Mouse (Mus musculus): Measurements from ENCODE around the gene Mark3. TPM values are rescaled to one million over a fixed set of nuclear protein-coding genes. Genes with fewer than 3 reads are reported as not detected.

The Mark3 gene
- polyA plus RNA-seq, 1 experiment from 2014 or later, result 70.5 TPM

DNA sequence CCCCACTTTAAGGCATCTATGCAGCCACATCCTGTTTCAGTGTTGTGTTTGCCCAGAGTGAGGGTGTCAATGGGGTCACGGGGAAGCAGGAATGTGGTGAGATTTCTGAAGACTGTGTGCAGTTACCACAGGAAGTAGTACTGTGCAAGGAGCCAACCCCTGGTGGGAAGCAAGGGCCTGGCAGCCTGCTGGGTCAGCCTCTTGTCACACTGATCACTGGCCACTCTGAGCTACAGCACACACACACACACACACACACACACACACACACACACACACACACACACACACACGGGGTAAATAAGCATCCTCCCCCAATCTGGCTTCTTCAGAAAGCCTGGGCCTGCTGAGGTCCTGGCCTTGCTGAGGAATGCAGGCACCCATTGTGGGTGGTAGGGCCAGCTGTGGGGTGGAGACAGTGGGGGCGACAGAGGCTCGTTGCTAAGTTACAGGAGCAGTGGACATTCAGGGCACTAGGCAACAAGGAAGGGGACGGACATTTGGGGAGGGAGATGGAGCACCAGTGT, 117.1 kb downstream of the Mark3 start:
- ATAC-seq (replicated peaks; ENCODE audit: insufficient number of reproducible peaks, low FRiP score, low TSS enrichment, low read depth), result no peak
- H3K9me3 ChIP-seq (replicated peaks; ENCODE audit: control insufficient read depth, low read length), result no peaks in the 10 kb centered on the region
- no peaks in the 10 kb centered on the region for H3K27me3 ChIP-seq (ENCODE audit: control insufficient read depth, insufficient read depth, low read length)
- peak overlapping the region; percentile 35; the same call in 1 of the 2 replicates for H3K27ac ChIP-seq (replicated peaks; ENCODE audit: low read depth, low read length)
- no peaks in the 10 kb centered on the region for H3K36me3 ChIP-seq (replicated peaks; ENCODE audit: control insufficient read depth, insufficient read depth, low read depth, low read length)
- H3K4me1 ChIP-seq (ENCODE audit: control insufficient read depth, insufficient read depth, low read length), result peaks cover 18% of the 10 kb centered on the region
- 18% methylated on average over 5 of the region's 5 CpGs for WGBS
- peak overlapping the region; percentile 4 for H3K9ac ChIP-seq (replicated peaks; ENCODE audit: low read length)
- no peak for DNase-seq (ENCODE audit: low spot score)
- no peak overlapping the region for H3K4me3 ChIP-seq (ENCODE audit: low read depth, low read length)
- no peak overlapping the region for H3K4me2 ChIP-seq (ENCODE audit: low read depth, low read length)

DNA sequence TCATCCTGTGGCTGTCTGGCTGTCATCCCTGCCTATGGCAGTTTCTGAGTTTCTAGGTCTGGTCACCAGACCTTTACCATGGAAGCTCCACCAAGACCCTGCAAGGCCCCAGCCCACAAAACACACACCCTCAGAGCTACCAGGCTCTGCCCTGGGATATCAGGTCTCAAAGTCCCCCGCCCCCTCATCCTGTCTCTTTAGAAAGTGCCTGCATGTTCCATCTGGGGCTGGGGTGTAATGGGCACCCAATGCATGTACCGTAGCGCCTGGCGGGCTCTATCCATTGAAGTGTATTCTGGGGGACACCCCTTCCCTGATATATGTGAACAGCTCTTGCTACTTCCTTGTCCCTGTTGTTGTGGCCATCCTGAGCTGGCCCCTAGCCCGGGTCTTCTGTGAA, 118.6 kb downstream of the Mark3 start:
- Histone ChIP-seq H3K9ac (replicated peaks; ENCODE audit: low read length) (no peak overlapping the region), H3K27ac (replicated peaks; ENCODE audit: low read depth, low read length) (peak overlapping the region; percentile 61; the same call in 1 of the 2 replicates), H3K27me3 (ENCODE audit: control insufficient read depth, insufficient read depth, low read length) (no peaks in the 10 kb centered on the region), H3K9me3 (replicated peaks; ENCODE audit: control insufficient read depth, low read length) (no peaks in the 10 kb centered on the region), H3K36me3 (replicated peaks; ENCODE audit: control insufficient read depth, insufficient read depth, low read depth, low read length) (no peaks in the 10 kb centered on the region), H3K4me3 (ENCODE audit: low read depth, low read length) (no peak overlapping the region), H3K4me1 (ENCODE audit: control insufficient read depth, insufficient read depth, low read length) (peaks cover 18% of the 10 kb centered on the region), H3K4me2 (ENCODE audit: low read depth, low read length) (no peak overlapping the region)
- WGBS, result 74% methylated on average over 5 of the region's 5 CpGs
- ATAC-seq (replicated peaks; ENCODE audit: insufficient number of reproducible peaks, low FRiP score, low TSS enrichment, low read depth), result no peak
- DNase-seq (ENCODE audit: low spot score), result no peak

DNA sequence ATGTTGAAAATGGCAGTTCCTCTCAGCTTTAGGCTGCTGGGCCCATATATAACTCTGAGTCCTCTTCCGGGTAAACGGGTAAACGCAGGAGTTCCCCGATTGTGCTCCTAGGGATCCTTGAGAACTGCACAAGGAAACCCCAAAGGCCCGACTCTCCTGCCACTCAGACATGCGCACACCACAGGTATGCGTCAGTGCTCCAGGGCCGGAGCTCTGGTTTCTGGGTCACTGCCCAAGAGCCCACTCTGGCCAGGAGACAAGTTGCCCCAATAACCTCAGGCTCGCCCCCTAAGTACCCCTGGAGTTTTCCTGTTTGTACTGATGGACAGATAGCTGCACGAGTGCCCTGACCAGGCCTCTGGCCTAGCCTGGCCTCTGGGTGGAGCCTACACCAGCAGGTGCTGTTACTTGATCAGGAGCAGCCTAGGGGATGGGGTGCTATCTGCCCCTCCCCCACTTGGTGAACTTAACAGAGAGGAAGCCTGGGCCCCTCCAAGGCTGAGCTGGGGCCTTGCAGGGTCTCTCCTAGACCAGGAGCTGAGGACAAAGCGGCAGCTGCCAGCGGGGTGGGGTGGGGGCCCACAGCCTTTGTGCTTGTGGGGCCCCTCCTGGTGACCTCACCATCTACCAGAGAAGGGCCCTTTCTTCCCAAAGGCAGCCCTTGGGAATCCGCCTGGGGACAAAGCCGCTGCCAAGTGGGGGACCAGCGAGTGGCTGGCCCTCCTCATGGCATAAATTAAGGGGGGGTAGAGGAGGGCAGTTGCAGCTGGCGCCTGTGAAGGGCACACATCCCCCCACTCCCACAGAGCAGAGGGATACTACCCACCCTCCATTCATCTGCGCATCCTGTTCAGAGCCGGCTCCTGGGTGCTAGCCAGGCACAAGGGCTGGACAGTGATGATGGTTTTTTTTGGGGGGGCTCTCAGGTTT, 119.3 kb downstream of the Mark3 start:
- peak; percentile 87 for ATAC-seq (replicated peaks; ENCODE audit: insufficient number of reproducible peaks, low FRiP score, low TSS enrichment, low read depth)
- Histone ChIP-seq H3K4me2 (ENCODE audit: low read depth, low read length) (peak overlapping the region; percentile 22), H3K9me3 (replicated peaks; ENCODE audit: control insufficient read depth, low read length) (no peaks in the 10 kb centered on the region), H3K27me3 (ENCODE audit: control insufficient read depth, insufficient read depth, low read length) (no peaks in the 10 kb centered on the region), H3K4me1 (ENCODE audit: control insufficient read depth, insufficient read depth, low read length) (peaks cover 18% of the 10 kb centered on the region), H3K36me3 (replicated peaks; ENCODE audit: control insufficient read depth, insufficient read depth, low read depth, low read length) (no peaks in the 10 kb centered on the region), H3K27ac (replicated peaks; ENCODE audit: low read depth, low read length) (peak overlapping the region; percentile 75), H3K4me3 (ENCODE audit: low read depth, low read length) (no peak overlapping the region), H3K9ac (replicated peaks; ENCODE audit: low read length) (peak overlapping the region; percentile 35)
- WGBS, result 26% methylated on average over 18 of the region's 18 CpGs
- DNase-seq (ENCODE audit: low spot score), result peak; percentile 65

DNA sequence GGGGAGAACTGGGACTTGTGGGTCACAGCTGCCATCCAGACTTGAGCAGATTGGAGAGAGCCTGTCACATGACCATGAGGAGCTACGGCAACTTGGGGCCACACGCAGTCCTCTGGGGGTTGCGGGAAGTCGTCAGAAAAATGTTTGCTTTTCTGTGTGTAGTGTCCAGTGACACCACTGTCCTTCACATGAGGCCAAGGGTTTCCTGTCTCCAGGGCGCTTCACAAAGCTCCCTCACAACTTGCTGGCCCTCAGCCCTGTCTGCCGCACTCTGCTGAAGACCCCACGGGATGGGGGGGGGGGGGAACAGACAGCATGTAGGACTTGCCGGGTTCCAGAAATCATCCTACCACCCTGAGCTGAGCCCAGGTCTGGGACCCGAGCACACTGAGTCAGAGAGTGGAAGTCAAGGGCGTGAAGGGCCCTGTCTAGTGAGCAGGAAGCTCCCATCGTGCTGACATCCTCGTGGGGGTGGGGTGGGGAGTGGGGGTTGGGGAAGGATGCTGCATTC, 120.0 kb downstream of the Mark3 start:
- WGBS, result 5% methylated on average over 12 of the region's 12 CpGs
- Histone ChIP-seq H3K4me2 (ENCODE audit: low read depth, low read length) (peak overlapping the region; percentile 22; the same call in 1 of the 2 replicates), H3K9me3 (replicated peaks; ENCODE audit: control insufficient read depth, low read length) (no peaks in the 10 kb centered on the region), H3K27ac (replicated peaks; ENCODE audit: low read depth, low read length) (peak overlapping the region; percentile 75), H3K27me3 (ENCODE audit: control insufficient read depth, insufficient read depth, low read length) (no peaks in the 10 kb centered on the region), H3K36me3 (replicated peaks; ENCODE audit: control insufficient read depth, insufficient read depth, low read depth, low read length) (no peaks in the 10 kb centered on the region), H3K4me1 (ENCODE audit: control insufficient read depth, insufficient read depth, low read length) (peaks cover 18% of the 10 kb centered on the region), H3K9ac (replicated peaks; ENCODE audit: low read length) (peak overlapping the region; percentile 35), H3K4me3 (ENCODE audit: low read depth, low read length) (no peak overlapping the region)
- peak; percentile 47 for DNase-seq (ENCODE audit: low spot score)
- peak; percentile 15 for ATAC-seq (replicated peaks; ENCODE audit: insufficient number of reproducible peaks, low FRiP score, low TSS enrichment, low read depth)

DNA sequence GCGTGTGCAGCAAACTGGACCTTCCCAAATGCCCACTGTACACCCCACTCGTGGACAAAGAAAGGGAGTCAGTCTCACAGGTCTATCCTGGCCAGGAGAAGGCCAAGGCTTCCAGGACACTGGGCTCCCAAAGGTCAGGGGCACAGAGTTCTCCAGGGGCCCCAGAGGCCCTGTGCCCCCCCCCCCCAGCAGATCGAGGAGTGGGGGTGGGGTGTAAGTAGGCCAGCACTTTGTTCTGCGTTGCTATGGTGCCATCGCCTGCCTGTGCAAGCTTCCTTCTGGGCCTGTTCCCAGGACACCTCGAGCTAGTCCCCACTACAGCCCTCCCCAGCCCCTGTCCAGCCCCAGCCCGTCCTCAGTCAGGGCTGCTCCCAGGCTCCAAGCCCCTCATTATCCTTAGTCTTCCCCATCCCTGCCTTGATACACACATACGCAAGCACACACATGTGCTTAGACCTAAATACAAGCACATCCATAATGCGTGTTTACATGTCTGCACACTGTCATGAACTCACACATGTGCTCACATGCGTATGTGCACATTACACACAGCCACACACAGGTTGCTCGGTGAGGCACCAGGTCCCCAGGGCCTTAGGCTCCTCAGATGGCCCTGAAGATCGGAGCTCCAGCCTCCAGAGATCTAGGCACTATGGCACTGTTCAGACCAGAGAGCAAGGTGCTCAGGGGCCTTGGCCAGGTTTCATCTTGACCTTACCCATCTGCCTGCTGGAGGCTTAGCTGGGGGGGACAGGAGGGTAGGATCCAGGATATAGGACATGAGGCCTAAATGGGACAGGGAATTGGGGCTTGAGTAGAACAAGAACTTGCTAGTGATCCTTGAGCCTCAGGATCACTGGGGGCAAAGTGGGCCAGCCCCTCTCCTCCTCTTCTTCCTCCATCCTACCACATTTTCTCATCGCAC, 120.8 kb downstream of the Mark3 start:
- Histone ChIP-seq H3K36me3 (replicated peaks; ENCODE audit: control insufficient read depth, insufficient read depth, low read depth, low read length) (no peaks in the 10 kb centered on the region), H3K4me2 (ENCODE audit: low read depth, low read length) (no peak overlapping the region; the same call in 1 of the 2 replicates), H3K9me3 (replicated peaks; ENCODE audit: control insufficient read depth, low read length) (no peaks in the 10 kb centered on the region), H3K9ac (replicated peaks; ENCODE audit: low read length) (peak overlapping the region; percentile 35), H3K4me3 (ENCODE audit: low read depth, low read length) (no peak overlapping the region), H3K27ac (replicated peaks; ENCODE audit: low read depth, low read length) (peak overlapping the region; percentile 75), H3K4me1 (ENCODE audit: control insufficient read depth, insufficient read depth, low read length) (peaks cover 18% of the 10 kb centered on the region), H3K27me3 (ENCODE audit: control insufficient read depth, insufficient read depth, low read length) (no peaks in the 10 kb centered on the region)
- WGBS, result 49% methylated on average over 13 of the region's 13 CpGs
- ATAC-seq (replicated peaks; ENCODE audit: insufficient number of reproducible peaks, low FRiP score, low TSS enrichment, low read depth) (0 out of 2 replicates have a peak, but pooled peaks have one; percentile 17), DNase-seq (ENCODE audit: low spot score) (no peak)

DNA sequence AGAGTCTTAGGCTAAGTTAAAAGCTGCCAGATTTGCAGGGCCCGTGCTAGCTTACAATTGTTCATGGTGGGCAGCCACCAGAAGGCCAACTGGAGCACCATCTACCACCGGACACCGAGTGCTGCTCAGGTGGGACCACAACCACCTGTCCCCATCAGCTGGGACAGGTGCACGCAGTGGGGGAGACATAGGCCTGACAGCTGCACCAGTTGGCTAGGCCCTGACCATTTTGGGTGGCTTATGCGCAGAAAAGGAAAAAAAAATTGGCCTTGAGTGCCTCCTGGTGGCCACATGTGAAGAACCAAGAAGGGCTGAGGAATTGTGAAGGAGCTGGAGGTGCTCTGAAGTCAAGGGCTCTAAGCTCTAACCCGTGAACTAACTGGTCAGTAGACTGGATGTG, 121.9 kb downstream of the Mark3 start:
- peak; percentile 82 for DNase-seq (ENCODE audit: low spot score)
- Histone ChIP-seq H3K9ac (replicated peaks; ENCODE audit: low read length) (no peak overlapping the region), H3K27ac (replicated peaks; ENCODE audit: low read depth, low read length) (no peak overlapping the region), H3K27me3 (ENCODE audit: control insufficient read depth, insufficient read depth, low read length) (no peaks in the 10 kb centered on the region), H3K4me3 (ENCODE audit: low read depth, low read length) (no peak overlapping the region), H3K4me2 (ENCODE audit: low read depth, low read length) (no peak overlapping the region), H3K9me3 (replicated peaks; ENCODE audit: control insufficient read depth, low read length) (no peaks in the 10 kb centered on the region), H3K4me1 (ENCODE audit: control insufficient read depth, insufficient read depth, low read length) (peaks cover 18% of the 10 kb centered on the region), H3K36me3 (replicated peaks; ENCODE audit: control insufficient read depth, insufficient read depth, low read depth, low read length) (no peaks in the 10 kb centered on the region)
- no peak for ATAC-seq (replicated peaks; ENCODE audit: insufficient number of reproducible peaks, low FRiP score, low TSS enrichment, low read depth)
- WGBS, result 26% methylated on average over 6 of the region's 6 CpGs

DNA sequence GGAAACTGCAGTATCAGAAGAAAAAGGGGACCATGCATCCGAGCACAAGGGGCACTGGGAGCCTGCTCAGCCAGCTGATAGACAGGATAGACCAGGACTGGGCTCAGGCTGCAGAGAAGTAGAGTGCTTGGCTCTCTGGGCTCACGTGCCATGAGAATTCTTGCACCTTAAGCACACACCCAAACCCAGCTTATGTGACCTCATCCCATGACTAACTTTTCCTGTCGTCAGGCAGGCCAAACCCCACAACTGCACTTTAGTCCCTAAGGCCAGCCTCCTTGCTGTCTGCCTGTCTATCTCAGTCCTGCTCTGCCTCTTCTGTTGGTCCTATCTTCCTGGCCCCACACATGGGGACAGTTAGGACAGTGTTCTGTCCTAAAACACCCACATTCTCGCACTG, 123.4 kb downstream of the Mark3 start:
- WGBS, result 63% methylated on average over 4 of the region's 4 CpGs
- Histone ChIP-seq H3K27ac (replicated peaks; ENCODE audit: low read depth, low read length) (no peak overlapping the region), H3K36me3 (replicated peaks; ENCODE audit: control insufficient read depth, insufficient read depth, low read depth, low read length) (no peaks in the 10 kb centered on the region), H3K27me3 (ENCODE audit: control insufficient read depth, insufficient read depth, low read length) (no peaks in the 10 kb centered on the region), H3K9me3 (replicated peaks; ENCODE audit: control insufficient read depth, low read length) (no peaks in the 10 kb centered on the region), H3K4me3 (ENCODE audit: low read depth, low read length) (no peak overlapping the region), H3K9ac (replicated peaks; ENCODE audit: low read length) (no peak overlapping the region), H3K4me1 (ENCODE audit: control insufficient read depth, insufficient read depth, low read length) (peaks cover 18% of the 10 kb centered on the region), H3K4me2 (ENCODE audit: low read depth, low read length) (no peak overlapping the region)
- ATAC-seq (replicated peaks; ENCODE audit: insufficient number of reproducible peaks, low FRiP score, low TSS enrichment, low read depth) (no peak), DNase-seq (ENCODE audit: low spot score) (no peak)
